Mouse (Mus musculus): ENCODE measurements around the gene Sgsm3.

Sgsm3 gene

GRCm38 (mm10) chr15:80981176-80981575 lies 3.6 kb downstream of the Sgsm3 start:
- DNase-seq (ENCODE audit: low spot score), result no peak

DNA sequence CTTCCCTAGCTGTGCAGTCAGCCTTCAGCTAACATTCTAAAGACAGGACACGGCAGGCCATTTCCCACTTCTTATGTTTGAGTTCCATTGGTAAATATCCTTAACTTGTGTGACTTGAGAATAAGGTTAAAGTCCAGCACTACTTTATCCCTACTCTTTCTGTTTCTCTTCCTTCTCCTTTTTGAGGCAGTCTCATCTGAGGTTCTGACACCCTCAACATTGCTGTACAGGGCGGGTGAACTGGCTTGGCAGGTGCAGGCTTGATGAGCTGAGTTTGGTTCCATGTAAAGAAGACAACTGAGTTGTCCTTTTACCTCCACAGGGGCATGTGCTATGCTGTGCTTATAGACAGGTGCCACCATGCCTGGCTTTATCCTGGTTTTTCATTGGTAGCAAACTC lies 5.7 kb downstream of the Sgsm3 start:
- no peak for DNase-seq (ENCODE audit: low spot score)

DNA sequence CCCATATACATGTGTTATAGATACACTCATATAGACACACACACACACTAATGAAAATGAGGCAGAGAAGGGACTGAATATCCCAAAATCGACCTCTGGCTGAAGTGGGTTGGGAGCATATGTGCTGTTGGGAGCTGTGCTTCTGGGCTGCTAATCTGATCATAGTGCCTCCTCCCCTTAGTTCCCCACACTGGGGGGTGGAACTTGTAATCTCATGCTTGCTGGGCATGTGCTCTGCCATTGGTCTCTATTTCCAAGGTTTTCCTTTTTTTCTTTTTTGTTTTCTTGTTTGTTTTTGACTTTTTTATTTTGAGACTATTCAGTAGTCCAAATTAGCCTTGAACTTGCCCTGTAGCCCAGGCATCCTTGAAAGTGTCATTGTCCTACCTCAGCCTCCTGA lies 10.8 kb downstream of the Sgsm3 start:
- no peak for DNase-seq (ENCODE audit: low spot score)

- DNase-seq (ENCODE audit: low spot score), result no peak
Measured at GRCm38 (mm10) chr15:80989712-80990111, 12.1 kb downstream of the Sgsm3 start.

- DNase-seq (ENCODE audit: low spot score), result no peak
Measured at GRCm38 (mm10) chr15:80994959-80995358, 17.4 kb downstream of the Sgsm3 start.

GRCm38 (mm10) chr15:80996090-80996835 lies 18.7 kb downstream of the Sgsm3 start:
- DNase-seq (ENCODE audit: low spot score), result no peak

DNA sequence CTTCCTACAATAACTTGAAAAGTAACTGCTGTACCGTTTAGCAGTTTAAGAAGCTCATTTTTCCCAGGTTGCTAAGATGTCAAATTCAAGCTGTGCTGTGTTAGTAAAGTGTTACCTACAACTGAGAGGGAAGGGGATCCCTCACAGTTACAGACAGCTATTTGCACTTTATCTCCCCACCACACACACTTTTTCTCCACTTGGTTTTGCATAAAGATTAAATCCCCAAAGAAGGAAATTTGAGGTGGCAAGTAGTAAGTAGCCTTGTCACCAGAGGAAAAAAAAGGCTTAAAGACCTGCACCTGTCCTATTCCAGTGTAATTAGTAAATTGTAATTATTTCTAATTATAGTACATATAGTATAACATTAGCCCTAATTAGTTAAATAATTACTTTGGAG lies 19.5 kb downstream of the Sgsm3 start:
- no peak for DNase-seq (ENCODE audit: low spot score)

DNA sequence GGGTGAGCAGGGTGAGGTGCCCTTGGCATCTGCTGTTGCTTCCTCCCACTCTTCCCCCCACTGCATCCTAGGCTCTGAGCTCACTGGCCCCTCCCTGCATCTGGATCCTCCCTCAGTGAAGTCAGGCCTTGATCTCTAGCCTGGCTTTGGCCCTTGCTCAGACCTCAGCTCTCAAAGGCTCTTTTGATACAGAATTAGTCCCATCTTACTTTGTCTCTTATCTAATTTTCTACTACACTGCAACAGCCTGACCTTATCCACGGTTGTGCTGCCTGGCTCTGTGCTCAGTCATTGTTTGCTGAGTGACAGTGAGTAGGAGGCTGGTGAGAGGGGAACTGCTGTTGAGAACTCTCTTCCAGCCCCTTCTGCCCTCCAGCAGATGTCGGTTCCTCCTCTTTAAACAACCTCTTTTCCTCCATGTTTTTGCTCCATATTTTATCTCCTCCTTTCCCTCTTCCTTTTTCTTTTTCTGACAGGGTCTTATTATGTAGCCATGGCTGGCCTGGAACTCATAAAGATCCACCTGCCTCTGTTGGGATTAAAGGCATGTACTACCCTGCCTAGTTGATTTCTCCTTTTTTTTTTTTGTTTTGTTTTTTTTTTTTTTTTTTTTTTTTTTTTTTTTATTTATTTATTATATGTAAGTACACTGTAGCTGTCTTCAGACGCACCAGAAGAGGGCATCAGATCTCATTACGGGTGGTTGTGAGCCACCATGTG lies 23.0 kb downstream of the Sgsm3 start:
- no peak for DNase-seq (ENCODE audit: low spot score)

DNA sequence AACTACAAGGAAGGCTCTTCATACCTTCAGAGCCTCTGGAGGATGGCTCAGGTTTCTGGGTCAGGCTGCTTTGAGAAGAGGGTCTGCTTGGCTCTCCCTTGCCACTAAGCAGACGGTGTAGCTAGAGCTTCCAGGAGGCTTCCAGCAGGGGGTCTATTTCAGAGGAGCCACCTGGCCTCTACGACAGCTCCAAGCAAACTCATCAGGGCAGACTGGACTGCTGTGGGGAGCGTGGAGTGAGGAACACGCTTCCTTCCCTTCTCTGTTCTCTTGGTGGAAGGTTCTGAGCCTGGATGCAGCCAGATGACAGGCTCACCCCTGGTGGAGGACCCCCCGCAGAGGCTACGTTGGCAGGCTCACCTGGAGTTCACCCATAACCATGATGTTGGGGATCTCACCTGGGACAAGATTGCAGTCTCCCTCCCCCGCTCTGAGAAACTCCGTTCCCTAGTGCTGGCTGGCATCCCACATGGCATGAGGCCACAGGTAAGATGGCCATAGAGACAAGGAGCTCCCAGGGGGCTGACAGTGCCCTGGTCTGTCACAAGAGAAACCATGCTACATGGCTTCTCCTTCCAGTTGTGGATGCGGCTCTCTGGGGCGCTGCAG lies 28.7 kb downstream of the Sgsm3 start:
- DNase-seq (ENCODE audit: low spot score), result no peak

GRCm38 (mm10) chr15:81007339-81007738 lies 29.8 kb downstream of the Sgsm3 start:
- DNase-seq (ENCODE audit: low spot score), result no peak

- no peak for DNase-seq (ENCODE audit: low spot score)
Measured at GRCm38 (mm10) chr15:81007905-81008304, 30.3 kb downstream of the Sgsm3 start.

DNA sequence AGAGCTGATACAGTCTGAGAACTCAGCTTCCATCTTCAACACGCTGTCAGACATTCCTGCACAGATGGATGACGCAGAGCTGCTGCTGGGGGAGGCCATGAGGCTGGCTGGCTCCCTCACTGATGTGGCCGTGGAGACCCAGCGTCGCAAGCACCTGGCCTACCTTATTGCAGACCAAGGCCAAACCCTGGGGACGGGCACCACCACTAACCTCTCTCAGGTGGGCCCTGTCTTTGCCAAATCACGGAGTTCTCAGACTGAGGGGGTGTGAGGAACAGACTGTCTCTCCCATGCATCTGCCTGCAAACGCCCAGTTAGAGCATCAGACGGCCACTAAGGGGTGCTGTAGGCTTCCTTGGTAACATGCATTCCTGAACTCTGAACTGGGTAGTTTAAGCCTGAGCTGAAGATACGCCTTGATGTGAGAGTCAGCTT lies 31.1 kb downstream of the Sgsm3 start:
- DNase-seq (ENCODE audit: low spot score), result no peak

GRCm38 (mm10) chr15:81010114-81010513 lies 32.5 kb downstream of the Sgsm3 start:
- DNase-seq (ENCODE audit: low spot score), result no peak

DNA sequence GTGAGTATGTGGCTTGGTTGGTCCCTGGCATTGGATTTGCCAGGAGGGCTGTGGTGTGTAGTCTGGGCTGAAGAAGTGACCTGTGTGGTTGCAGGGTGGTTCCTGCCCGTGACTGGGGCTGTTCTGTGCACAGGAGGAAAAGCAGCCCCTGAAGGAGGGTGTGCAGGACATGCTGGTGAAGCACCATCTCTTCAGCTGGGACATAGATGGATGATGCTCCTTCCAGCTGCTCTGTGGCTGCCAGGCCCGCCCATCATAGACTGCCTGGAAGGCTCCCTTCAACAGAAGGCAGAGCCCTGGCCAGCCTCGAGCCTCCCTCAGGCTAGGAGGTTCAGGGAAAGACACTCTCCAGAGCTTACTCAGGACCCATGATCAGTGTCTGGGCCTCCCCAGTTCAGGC lies 34.0 kb downstream of the Sgsm3 start:
- no peak for DNase-seq (ENCODE audit: low spot score)

DNA sequence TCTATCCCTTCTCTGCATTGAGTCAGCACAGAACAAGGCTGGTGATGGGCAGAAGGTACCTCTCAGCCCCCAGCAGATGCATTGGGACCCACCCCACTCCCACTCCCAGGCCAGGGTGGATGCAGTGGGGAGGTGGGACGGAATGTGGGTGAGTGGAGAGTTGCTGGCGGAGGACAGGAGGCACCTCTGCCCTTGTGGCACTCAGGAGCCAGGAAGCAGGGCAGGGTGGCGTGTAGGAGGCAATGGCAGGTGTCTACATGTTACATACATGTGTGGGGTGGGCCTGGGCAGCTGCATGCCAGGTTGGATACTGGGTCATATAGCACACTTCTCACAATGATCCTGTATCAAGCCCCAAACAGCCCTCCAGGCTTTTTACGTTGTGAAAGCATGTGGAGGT lies 34.8 kb downstream of the Sgsm3 start:
- no peak for DNase-seq (ENCODE audit: low spot score)

DNA sequence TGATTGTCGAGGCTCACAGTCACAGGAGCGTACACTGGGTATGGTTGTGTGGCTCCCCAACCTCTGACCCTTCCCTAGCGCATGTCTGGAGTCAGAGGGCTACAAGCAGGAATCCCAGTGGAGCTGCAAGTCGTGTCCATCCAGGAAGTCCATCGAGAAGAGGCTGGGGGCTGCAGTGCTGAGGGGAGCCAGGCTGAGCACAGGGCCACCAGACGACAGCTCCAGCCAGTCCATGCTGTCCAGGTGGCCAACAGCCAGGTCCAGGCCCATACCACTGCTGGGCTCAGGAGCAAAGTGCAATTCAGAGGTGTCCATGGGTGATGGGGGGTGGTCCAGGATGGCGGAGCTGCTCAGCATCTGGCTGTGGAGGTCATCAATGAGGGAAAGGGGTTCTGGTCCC lies 35.6 kb downstream of the Sgsm3 start:
- DNase-seq (ENCODE audit: low spot score), result no peak

- DNase-seq (ENCODE audit: low spot score), result no peak
Measured at GRCm38 (mm10) chr15:81015068-81015744, 37.6 kb downstream of the Sgsm3 start.

DNA sequence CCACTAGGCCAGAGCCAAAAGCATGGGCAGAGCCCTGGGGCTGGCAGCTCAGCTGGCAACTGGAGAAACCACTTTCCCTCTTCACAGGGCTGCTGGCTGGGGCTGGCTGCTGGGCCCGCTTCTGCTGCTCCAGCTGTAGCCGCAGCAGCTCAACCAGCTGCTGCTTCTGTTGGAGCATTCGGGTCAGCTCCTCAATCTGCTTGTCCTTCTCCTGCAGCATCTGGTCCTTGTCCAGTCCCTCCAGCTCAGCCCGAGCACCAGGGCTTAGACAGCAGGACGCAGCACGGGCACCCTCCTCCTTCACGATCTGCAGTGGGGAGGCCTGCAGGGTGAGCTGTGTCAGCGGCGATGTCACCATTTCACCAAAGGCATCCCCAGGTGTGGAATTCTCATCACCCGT lies 38.9 kb downstream of the Sgsm3 start:
- DNase-seq (ENCODE audit: low spot score), result no peak

- no peak for DNase-seq (ENCODE audit: low spot score)
Measured at GRCm38 (mm10) chr15:81017308-81017707, 39.7 kb downstream of the Sgsm3 start.

GRCm38 (mm10) chr15:81021377-81021776 lies 43.8 kb downstream of the Sgsm3 start:
- DNase-seq (ENCODE audit: low spot score), result no peak

GRCm38 (mm10) chr15:81022437-81022836 lies 44.9 kb downstream of the Sgsm3 start:
- no peak for DNase-seq (ENCODE audit: low spot score)

DNA sequence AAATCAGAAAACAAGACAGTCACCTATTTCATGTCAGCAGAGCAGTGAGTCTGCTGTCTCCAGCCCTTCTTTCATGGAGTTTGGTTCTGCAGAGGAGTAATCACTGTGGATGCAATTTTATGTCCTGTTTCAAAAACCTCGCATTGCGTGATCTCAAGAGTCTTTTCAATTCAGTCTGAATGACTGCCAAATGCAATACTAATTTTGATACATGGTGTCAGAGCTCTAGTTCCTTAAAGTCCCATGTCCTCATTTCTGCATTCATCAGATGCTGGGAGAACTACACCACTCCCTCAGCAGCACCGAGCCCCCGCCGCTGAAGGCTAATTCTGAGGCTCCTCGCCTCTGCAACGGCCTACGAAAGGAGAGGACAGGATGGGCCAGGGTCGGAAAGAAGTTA lies 46.3 kb downstream of the Sgsm3 start:
- no peak for DNase-seq (ENCODE audit: low spot score)

DNA sequence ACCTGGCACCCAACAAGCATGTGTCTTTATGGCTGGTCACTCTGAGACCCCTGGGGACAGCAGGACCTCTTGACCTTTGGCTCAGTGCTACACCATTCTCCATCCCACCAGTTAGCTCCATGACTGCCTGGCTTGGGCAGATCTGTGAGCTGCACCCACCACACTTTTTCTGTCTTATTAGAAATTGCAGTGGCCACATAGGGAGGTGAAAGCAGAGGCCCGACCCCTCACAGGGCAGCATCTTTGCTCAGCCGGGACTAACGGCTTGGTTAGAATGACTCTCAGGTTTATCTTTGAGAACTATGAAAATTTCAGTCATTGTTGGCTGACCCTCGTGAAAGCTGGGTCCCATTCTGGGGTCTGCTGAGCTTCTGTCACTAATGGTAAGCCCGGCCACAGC lies 49.3 kb downstream of the Sgsm3 start:
- no peak for DNase-seq (ENCODE audit: low spot score)

Measured in layer of hippocampus, adult 9-10 months (tissue).